Mouse (Mus musculus): Measurements from ENCODE around the gene Plscr2.

DNA sequence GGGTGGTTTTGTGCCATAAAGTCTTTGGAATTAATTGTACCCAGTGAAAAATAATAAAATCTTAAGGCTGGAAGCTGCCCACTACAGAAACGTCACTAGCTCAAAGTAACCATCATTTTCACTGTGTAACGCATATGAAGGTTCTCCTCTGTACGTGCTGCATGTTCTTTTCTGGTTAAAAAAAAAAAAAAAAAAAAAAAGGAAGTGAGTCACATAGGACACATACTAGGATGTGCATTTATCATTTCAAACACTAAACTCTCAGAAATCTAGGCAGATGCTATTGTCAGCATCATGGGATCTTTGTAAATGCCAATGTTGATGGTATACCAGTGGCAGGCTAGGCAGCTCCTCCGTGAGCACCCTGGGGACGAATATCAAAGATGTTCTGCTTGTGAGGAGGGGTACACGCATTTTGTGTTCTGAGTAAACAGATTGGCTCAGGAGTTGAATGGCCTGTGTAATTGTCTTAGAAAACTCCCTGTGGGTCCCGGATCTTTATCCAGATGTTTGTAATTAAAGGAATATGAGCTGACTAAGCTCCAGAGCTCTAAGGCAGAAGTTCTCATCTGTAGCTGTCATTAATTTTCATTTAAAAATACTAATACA, 7.3 kb downstream of the Plscr2 start:
- TF ChIP-seq GATA1 (IDR thresholded peaks at IDR 0.05; ENCODE audit: low read length): no peak
- no peak for TF ChIP-seq TAL1 (IDR thresholded peaks at IDR 0.05; ENCODE audit: low read length)

Measured in erythroblast, embryonic 14.5 days (primary cell).